In the genomic region with DNA sequence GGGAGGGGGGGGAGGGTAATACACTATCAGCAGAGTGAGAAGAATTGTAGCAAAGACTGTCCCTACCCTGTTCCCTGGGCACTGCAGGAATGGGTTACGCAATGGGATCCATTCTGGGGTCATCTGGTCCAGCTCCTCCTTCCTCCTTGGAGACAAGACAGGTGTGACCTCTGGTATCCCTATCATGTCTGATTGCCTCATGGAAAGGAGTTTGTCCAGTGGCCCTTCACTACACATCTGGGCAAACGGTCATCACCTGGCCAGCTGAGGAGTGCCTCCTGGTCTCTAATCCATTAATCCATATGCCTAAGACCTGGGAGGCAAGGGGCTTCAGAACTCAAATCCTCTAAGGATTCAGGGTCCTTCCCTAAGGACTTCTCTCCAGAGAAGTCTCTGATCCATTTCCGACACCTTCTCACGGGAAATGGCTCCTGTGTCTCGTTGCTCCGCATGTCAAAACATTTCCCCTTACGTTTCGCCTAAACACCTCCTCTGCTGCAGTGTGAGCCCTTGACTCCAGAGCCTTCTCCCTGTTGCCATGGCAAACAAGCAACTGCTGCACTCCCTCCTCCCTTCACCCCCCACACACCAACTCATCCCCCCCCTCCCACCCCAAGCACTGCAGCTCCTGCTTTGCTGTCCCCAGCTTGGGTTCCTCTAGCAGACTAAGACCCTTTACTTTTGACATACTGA, we compare ENCODE assay signal across 14 mouse cellular contexts. TPM values are rescaled to one million over a fixed set of nuclear protein-coding genes. Genes with fewer than 3 reads are reported as not detected.
DNase-seq lines count a peak whose midpoint lies in the region; ATAC-seq lines count a peak whose summit lies in the region.
"Had no signal": no experiment of that assay in that cellular context is flagged by ENCODE, and none has a peak within 500 bp of the region (broad histone marks: within the 10 kb centered on the region; RNA-seq: fewer than 3 reads in every experiment).

No protein-coding gene starts in this region.

- H3K4me3 ChIP-seq in embryonic facial prominence, embryonic 10.5 days = peak overlapping the region; percentile 89
- no peak overlapping the region for H3K4me3 ChIP-seq in hindbrain, embryonic 12.5 days
- peak overlapping the region; percentile 96 for H3K4me3 ChIP-seq in midbrain, embryonic 15.5 days

- ATAC-seq in hindbrain, embryonic 12.5 days (ENCODE audit: low FRiP score) = no peak
- ATAC-seq in midbrain, embryonic 15.5 days (replicated peaks) = no peak
- ATAC-seq: liver, embryonic 12.5 days had no signal

- WGBS in embryonic facial prominence, embryonic 10.5 days = 83% methylated on average over 8 of the region's 8 CpGs
- 84% methylated on average over 8 of the region's 8 CpGs for WGBS in hindbrain, embryonic 12.5 days
- 54% methylated on average over 8 of the region's 8 CpGs for WGBS in midbrain, embryonic 15.5 days

- no peak overlapping the region for H3K27ac ChIP-seq in embryonic facial prominence, embryonic 10.5 days (replicated peaks)
- no peak overlapping the region for H3K27ac ChIP-seq in hindbrain, embryonic 12.5 days
- no peak overlapping the region for H3K27ac ChIP-seq in midbrain, embryonic 15.5 days
- H3K27ac ChIP-seq: liver, embryonic 12.5 days had no signal

- H3K36me3 ChIP-seq in embryonic facial prominence, embryonic 10.5 days (replicated peaks) = peaks cover 53% of the 10 kb centered on the region
- H3K36me3 ChIP-seq in hindbrain, embryonic 12.5 days = peaks cover 43% of the 10 kb centered on the region
- peaks cover 14% of the 10 kb centered on the region; the same call in 1 of the 2 replicates for H3K36me3 ChIP-seq in midbrain, embryonic 15.5 days (replicated peaks)

- H3K4me1 ChIP-seq in embryonic facial prominence, embryonic 10.5 days = peaks cover 45% of the 10 kb centered on the region
- H3K4me1 ChIP-seq in hindbrain, embryonic 12.5 days = peaks cover 52% of the 10 kb centered on the region
- H3K4me1 ChIP-seq in midbrain, embryonic 15.5 days = peaks cover 58% of the 10 kb centered on the region

- H3K9ac ChIP-seq in hindbrain, embryonic 12.5 days = no peak overlapping the region
- no peak overlapping the region for H3K9ac ChIP-seq in midbrain, embryonic 15.5 days
- H3K9ac ChIP-seq: liver, embryonic 12.5 days had no signal

- DNase-seq in layer of hippocampus, adult 9-11 months = peak; percentile 51
- DNase-seq in layer of hippocampus, postnatal 14 days (ENCODE audit: low spot score in 2 of 2) = no peak
- DNase-seq in embryonic facial prominence, embryonic 10.5 days (ENCODE audit: low spot score) = no peak
- DNase-seq in retina, embryonic 14.5 days (ENCODE audit: low spot score) = no peak
- DNase-seq in MN1 (ENCODE audit: low spot score) = no peak
- DNase-seq in urinary bladder, postnatal 4 days (ENCODE audit: low spot score in 2 of 2) = no peak
- DNase-seq: adrenal gland, adult 2 months; kidney, postnatal 25 days had no signal

- no peaks in the 10 kb centered on the region for H3K9me3 ChIP-seq in embryonic facial prominence, embryonic 10.5 days
- H3K9me3 ChIP-seq in hindbrain, embryonic 12.5 days (replicated peaks) = no peaks in the 10 kb centered on the region
- H3K9me3 ChIP-seq in midbrain, embryonic 15.5 days = no peaks in the 10 kb centered on the region
- H3K9me3 ChIP-seq: liver, embryonic 12.5 days had no signal

- H3K4me2 ChIP-seq in hindbrain, embryonic 12.5 days (replicated peaks) = peak overlapping the region; percentile 91
- peak overlapping the region; percentile 78 for H3K4me2 ChIP-seq in midbrain, embryonic 15.5 days

- no peaks in the 10 kb centered on the region for H3K27me3 ChIP-seq in embryonic facial prominence, embryonic 10.5 days (replicated peaks; ENCODE audit: low read depth, poor library complexity, severe bottlenecking)
- no peaks in the 10 kb centered on the region for H3K27me3 ChIP-seq in hindbrain, embryonic 12.5 days
- no peaks in the 10 kb centered on the region for H3K27me3 ChIP-seq in midbrain, embryonic 15.5 days (replicated peaks)
- H3K27me3 ChIP-seq: liver, embryonic 12.5 days had no signal

RNA-seq across cellular contexts. Expression of a gene that starts 2.2 kb away (rescaled TPM):
- total RNA-seq in layer of hippocampus, postnatal 14 days (2021) = 1,000 to 10,000 TPM; 1,231 to 1,244 TPM
- 37.5 and 40.9 TPM in 2 replicates for polyA plus RNA-seq in embryonic facial prominence, embryonic 10.5 days (2016; fragmentation: Nextera tagmentation; extraction: Ambion mirVana)
- polyA plus RNA-seq in hindbrain, embryonic 12.5 days (2016; fragmentation: Nextera tagmentation; extraction: Ambion mirVana) = 54.3 and 62.6 TPM in 2 replicates
- polyA plus RNA-seq in midbrain, embryonic 15.5 days (2015; fragmentation: Nextera tagmentation; extraction: Ambion mirVana) = 133 TPM in 2 replicates

RNA-seq across cellular contexts. Expression of a gene that starts 2.3 kb away (rescaled TPM):
- 10 to 100 TPM; 59.2 to 59.4 TPM for total RNA-seq in layer of hippocampus, postnatal 14 days (2021)
- 19.3 and 21.4 TPM in 2 replicates for polyA plus RNA-seq in embryonic facial prominence, embryonic 10.5 days (2016; fragmentation: Nextera tagmentation; extraction: Ambion mirVana)
- 35.3 and 38.6 TPM in 2 replicates for polyA plus RNA-seq in hindbrain, embryonic 12.5 days (2016; fragmentation: Nextera tagmentation; extraction: Ambion mirVana)
- 40.5 and 41.4 TPM in 2 replicates for polyA plus RNA-seq in midbrain, embryonic 15.5 days (2015; fragmentation: Nextera tagmentation; extraction: Ambion mirVana)

RNA-seq across cellular contexts. Expression of a gene that starts 15.0 kb away (rescaled TPM):
- not detected for total RNA-seq in layer of hippocampus, postnatal 14 days (2021)
- polyA plus RNA-seq in embryonic facial prominence, embryonic 10.5 days (2016; fragmentation: Nextera tagmentation; extraction: Ambion mirVana) = 0.16 TPM in 1 of 2 replicates, not detected in the other
- 0.77 and 0.93 TPM in 2 replicates for polyA plus RNA-seq in hindbrain, embryonic 12.5 days (2016; fragmentation: Nextera tagmentation; extraction: Ambion mirVana)
- 0.79 and 0.93 TPM in 2 replicates for polyA plus RNA-seq in midbrain, embryonic 15.5 days (2015; fragmentation: Nextera tagmentation; extraction: Ambion mirVana)
- total RNA-seq: adrenal gland, adult 2 months; granulocyte monocyte progenitor cell, adult 5-6 weeks; monocyte, adult 5-6 weeks had no signal
- polyA plus RNA-seq: adrenal gland, adult 2 months; liver, embryonic 12.5 days; small intestine, adult 2 months had no signal
